ENCODE assay signal across 17 mouse cellular contexts in genomic region chr4:108380146-108380545, GRCm38 (mm10). TPM values are rescaled to one million over a fixed set of nuclear protein-coding genes. Genes with fewer than 3 reads are reported as not detected.
A peak's percentile ranks its signal among the peaks of the same experiment; 100 is the strongest.
DNase-seq lines count a peak whose midpoint lies in the region; ATAC-seq and TF ChIP-seq lines count a peak whose summit lies in the region.
"Had no signal": no experiment of that assay in that cellular context is flagged by ENCODE, and none has a peak within 500 bp of the region (broad histone marks: within the 10 kb centered on the region; RNA-seq: fewer than 3 reads in every experiment).

No protein-coding gene starts in this region.

- peaks cover 42% of the 10 kb centered on the region for H3K27me3 ChIP-seq in midbrain, embryonic 10.5 days (ENCODE audit: low read depth, poor library complexity, severe bottlenecking)
- peaks cover 37% of the 10 kb centered on the region for H3K27me3 ChIP-seq in midbrain, embryonic 13.5 days
- H3K27me3 ChIP-seq in MEL (ENCODE audit: control insufficient read depth in 1 of 2, insufficient read depth in 2 of 2, low read length in 2 of 2) (peaks cover 8 to 11% of the 10 kb centered on the region in 2 experiments), myocyte (ENCODE audit: control insufficient read depth, insufficient read depth, insufficient read length) (no peaks in the 10 kb centered on the region)

- H3K36me3 ChIP-seq in midbrain, embryonic 10.5 days, result no peaks in the 10 kb centered on the region
- H3K36me3 ChIP-seq in midbrain, embryonic 13.5 days, result no peaks in the 10 kb centered on the region
- peaks cover 0 to 8% of the 10 kb centered on the region in 2 experiments; a peak in 1 of 4 replicates for H3K36me3 ChIP-seq in MEL (ENCODE audit: control insufficient read depth in 1 of 2, insufficient read depth in 2 of 2, low read length in 2 of 2)
- no peaks in the 10 kb centered on the region for H3K36me3 ChIP-seq in myocyte (ENCODE audit: control insufficient read depth, insufficient read depth)
- H3K36me3 ChIP-seq: embryonic facial prominence, embryonic 12.5 days; limb, embryonic 15.5 days; neural tube, embryonic 15.5 days had no signal

- H3K9me3 ChIP-seq in midbrain, embryonic 10.5 days (replicated peaks), result no peaks in the 10 kb centered on the region
- H3K9me3 ChIP-seq in midbrain, embryonic 13.5 days, result 0 out of 2 replicates have a peak, but pooled peaks cover 3% of the 10 kb centered on the region
- no peaks in the 10 kb centered on the region for H3K9me3 ChIP-seq in MEL (replicated peaks; ENCODE audit: insufficient read depth, low read length)
- H3K9me3 ChIP-seq: embryonic facial prominence, embryonic 12.5 days; limb, embryonic 15.5 days; neural tube, embryonic 15.5 days had no signal

- no peak overlapping the region for H3K9ac ChIP-seq in midbrain, embryonic 13.5 days (replicated peaks)
- H3K9ac ChIP-seq in MEL (ENCODE audit: control insufficient read depth, low read depth, low read length, poor library complexity, severe bottlenecking), result no peak overlapping the region; the same call in 1 of the 2 replicates
- H3K9ac ChIP-seq: embryonic facial prominence, embryonic 12.5 days; limb, embryonic 15.5 days; neural tube, embryonic 15.5 days had no signal

- no peak for TF ChIP-seq CTCF in MEL (IDR thresholded peaks at IDR 0.05 in 2 of 3, conservative IDR thresholded peaks at IDR 0.05 in 1 of 3; ENCODE audit: control insufficient read depth in 1 of 3, insufficient read depth in 1 of 3, low read depth in 2 of 3, low read length in 3 of 3, poor library complexity in 1 of 3, severe bottlenecking in 1 of 3)

- H3K79me2 ChIP-seq in MEL (ENCODE audit: control insufficient read depth, insufficient read depth, low read length, poor library complexity) (no peaks in the 10 kb centered on the region), myocyte (ENCODE audit: control insufficient read depth, insufficient read depth) (no peaks in the 10 kb centered on the region)

- no peak overlapping the region for H3K4me2 ChIP-seq in midbrain, embryonic 13.5 days (replicated peaks)
- H3K4me2 ChIP-seq in myocyte (ENCODE audit: low read depth), result peak overlapping the region; percentile 28
- H3K4me2 ChIP-seq: embryonic facial prominence, embryonic 12.5 days; limb, embryonic 15.5 days; neural tube, embryonic 15.5 days had no signal

- peaks cover 30% of the 10 kb centered on the region for H3K4me1 ChIP-seq in midbrain, embryonic 10.5 days
- H3K4me1 ChIP-seq in midbrain, embryonic 13.5 days (replicated peaks), result peaks cover 28% of the 10 kb centered on the region
- H3K4me1 ChIP-seq in MEL (ENCODE audit: control insufficient read depth in 1 of 2, insufficient read depth in 2 of 2, low read length in 2 of 2), result peaks cover 0 to 10% of the 10 kb centered on the region in 2 experiments; a peak in 3 of 4 replicates

- H3ac ChIP-seq in myocyte (ENCODE audit: control insufficient read depth, insufficient read length), result no peak overlapping the region

- peak in 1 of 2 experiments; percentile 23; a peak in 1 of 4 replicates for TF ChIP-seq EP300 in MEL (IDR thresholded peaks at IDR 0.05; ENCODE audit: low read depth in 1 of 2, low read length in 2 of 2)

- no peak for DNase-seq in midbrain, embryonic 10.5 days (ENCODE audit: low spot score)
- peak; percentile 44 for DNase-seq in MEL (ENCODE audit: low read depth, low spot score)
- DNase-seq in embryo, embryonic 10.5 days (ENCODE audit: low spot score), result peak; percentile 60
- no peak for DNase-seq in spleen, postnatal 36 days (ENCODE audit: low spot score in 2 of 2)
- no peak for DNase-seq in spleen, postnatal 4 days (ENCODE audit: low spot score in 2 of 2)
- DNase-seq: cerebellum, adult 8-10 months; right cerebral cortex, adult 18-20 months; spleen, adult 18-20 months had no signal

- TF ChIP-seq POLR2A in MEL (IDR thresholded peaks at IDR 0.05; ENCODE audit: control insufficient read depth in 1 of 2, insufficient read depth in 1 of 2, low read depth in 1 of 2, low read length in 2 of 2, poor library complexity in 1 of 2) (no peak), myocyte (IDR thresholded peaks at IDR 0.05; ENCODE audit: insufficient read length, low read depth) (no peak)

- H3K27ac ChIP-seq in midbrain, embryonic 10.5 days (replicated peaks), result 0 out of 2 replicates have a peak overlapping the region, but pooled peaks have one; percentile 28
- no peak overlapping the region for H3K27ac ChIP-seq in midbrain, embryonic 13.5 days
- peak overlapping the region; percentile 23; the same call in 1 of the 2 replicates for H3K27ac ChIP-seq in MEL (ENCODE audit: control insufficient read depth, low read depth, low read length)
- H3K27ac ChIP-seq: embryonic facial prominence, embryonic 12.5 days; layer of hippocampus, adult 2 months; left cerebral cortex, adult 2 months; limb, embryonic 15.5 days; neural tube, embryonic 15.5 days had no signal

- H3K4me3 ChIP-seq in midbrain, embryonic 10.5 days, result no peak overlapping the region
- H3K4me3 ChIP-seq in midbrain, embryonic 13.5 days (replicated peaks), result no peak overlapping the region
- H3K4me3 ChIP-seq in MEL (ENCODE audit: control insufficient read depth in 1 of 2, insufficient read depth in 1 of 2, low read depth in 2 of 2, low read length in 2 of 2) (no peak overlapping the region), myocyte (no peak overlapping the region)
- H3K4me3 ChIP-seq: embryonic facial prominence, embryonic 12.5 days; layer of hippocampus, adult 2 months; left cerebral cortex, adult 2 months; limb, embryonic 15.5 days; neural tube, embryonic 15.5 days had no signal

- WGBS in midbrain, embryonic 10.5 days, result 20% methylated on average over 1 of the region's 1 CpGs
- WGBS in midbrain, embryonic 13.5 days, result 25% methylated on average over 1 of the region's 1 CpGs

- TF ChIP-seq RAD21 in MEL (IDR thresholded peaks at IDR 0.05; ENCODE audit: low read depth, low read length), result no peak

- no peak for ATAC-seq in midbrain, embryonic 13.5 days

TF ChIP-seq in MEL, 35 proteins besides CTCF, POLR2A, EP300 and RAD21:
- TF ChIP-seq CHD1 (IDR thresholded peaks at IDR 0.05; ENCODE audit: low read depth, low read length), result no peak
- TF ChIP-seq TAL1 (IDR thresholded peaks at IDR 0.05; ENCODE audit: low read length), result no peak
- peak; percentile 85; the same call in 1 of the 2 replicates for TF ChIP-seq ETS1 (IDR thresholded peaks at IDR 0.05; ENCODE audit: low read depth, low read length)
- TF ChIP-seq NRF1 (IDR thresholded peaks at IDR 0.05; ENCODE audit: insufficient read depth, low read depth, low read length, poor library complexity, severe bottlenecking), result no peak

TF ChIP-seq in myocyte, 11 proteins besides CTCF, POLR2A, EP300 and RAD21:
- TF ChIP-seq TCF3 (IDR thresholded peaks at IDR 0.05; ENCODE audit: insufficient read length, low read depth) (no peak), MAX (IDR thresholded peaks at IDR 0.05; ENCODE audit: low read depth) (no peak), MYOD1 (IDR thresholded peaks at IDR 0.05; ENCODE audit: control insufficient read depth in 1 of 3, insufficient read length in 2 of 3, low read depth in 2 of 3) (peak in 1 of 3 experiments; percentile 22), REST (IDR thresholded peaks at IDR 0.05; ENCODE audit: insufficient read depth, insufficient read length) (no peak), CEBPB (IDR thresholded peaks at IDR 0.05; ENCODE audit: insufficient read depth, poor library complexity, severe bottlenecking) (peak; percentile 97), TCF12 (IDR thresholded peaks at IDR 0.05; ENCODE audit: insufficient read depth, poor library complexity, severe bottlenecking) (no peak), POLR2AphosphoS2 (IDR thresholded peaks at IDR 0.05; ENCODE audit: insufficient read length, low read depth) (no peak), SRF (IDR thresholded peaks at IDR 0.05; ENCODE audit: control insufficient read depth, insufficient read length, low read depth) (no peak), MYOG (IDR thresholded peaks at IDR 0.05; ENCODE audit: control insufficient read depth in 1 of 3, insufficient read depth in 1 of 3, insufficient read length in 2 of 3, low read depth in 2 of 3) (no peak), USF1 (IDR thresholded peaks at IDR 0.05; ENCODE audit: low read depth) (no peak), E2F4 (IDR thresholded peaks at IDR 0.05; ENCODE audit: insufficient read depth) (no peak)

RNA-seq across cellular contexts. Expression of gene Shisal2a, which starts 3.0 kb away (rescaled TPM):
- polyA plus RNA-seq in midbrain, embryonic 10.5 days (2016; fragmentation: Nextera tagmentation; extraction: Ambion mirVana), result 2.2 and 2.6 TPM in 2 replicates
- 4.5 and 5.9 TPM in 2 replicates for polyA plus RNA-seq in midbrain, embryonic 13.5 days (2015; fragmentation: Nextera tagmentation; extraction: Ambion mirVana)
- total RNA-seq in MEL (2012; rRNA removed), result not detected in 2 replicates
- polyA plus RNA-seq in MEL (2012; ENCODE audit: insufficient read depth in 1 of 2, insufficient read length in 2 of 2, low read depth in 1 of 2, low replicate concordance in 2 of 2, missing spikeins in 1 of 2), result not detected
- 0.40 TPM for polyA plus RNA-seq in myocyte (2012; fragmentation: generic; extraction: Trizol)
- total RNA-seq: gastrocnemius, postnatal 4 days; layer of hippocampus, adult 2 months; left cerebral cortex, adult 2 months had no signal
- polyA plus RNA-seq: testis, adult 2 months had no signal

RNA-seq across cellular contexts. Expression of gene Gpx7, which starts 26.6 kb away (rescaled TPM):
- 52.1 and 52.8 TPM in 2 replicates for polyA plus RNA-seq in midbrain, embryonic 10.5 days (2016; fragmentation: Nextera tagmentation; extraction: Ambion mirVana)
- 24.7 and 26.2 TPM in 2 replicates for polyA plus RNA-seq in midbrain, embryonic 13.5 days (2015; fragmentation: Nextera tagmentation; extraction: Ambion mirVana)
- not detected in 2 replicates for total RNA-seq in MEL (2012; rRNA removed)
- not detected for polyA plus RNA-seq in MEL (2012; ENCODE audit: insufficient read depth in 1 of 2, insufficient read length in 2 of 2, low read depth in 1 of 2, low replicate concordance in 2 of 2, missing spikeins in 1 of 2)
- 0.34 TPM for polyA plus RNA-seq in myocyte (2012; fragmentation: generic; extraction: Trizol)

RNA-seq across cellular contexts. Expression of gene Coa7, which starts 52.2 kb away (rescaled TPM):
- 66.1 and 76.5 TPM in 2 replicates for polyA plus RNA-seq in midbrain, embryonic 10.5 days (2016; fragmentation: Nextera tagmentation; extraction: Ambion mirVana)
- 49.5 and 50.5 TPM in 2 replicates for polyA plus RNA-seq in midbrain, embryonic 13.5 days (2015; fragmentation: Nextera tagmentation; extraction: Ambion mirVana)
- 19.8 and 23.5 TPM in 2 replicates for total RNA-seq in MEL (2012; rRNA removed)
- polyA plus RNA-seq in MEL (2012; ENCODE audit: insufficient read depth in 1 of 2, insufficient read length in 2 of 2, low read depth in 1 of 2, low replicate concordance in 2 of 2, missing spikeins in 1 of 2) (10 to 100 TPM; 30.5 to 39.1 TPM), myocyte (2012; fragmentation: generic; extraction: Trizol) (31.9 TPM)

Comparison
In these comparisons a context has a peak if more than half of its experiments do, and no peak if none do; other contexts are left out.
1. DNase-seq: peak in MEL (single experiment) and embryo, embryonic 10.5 days (single experiment); none in midbrain, embryonic 10.5 days (single experiment), spleen, postnatal 36 days (0 of 2) and spleen, postnatal 4 days (0 of 2).
2. RNA of gene Gpx7, which starts 26.6 kb away (polyA plus RNA-seq): 52.1 to 52.8 TPM in midbrain, embryonic 10.5 days and 24.7 to 26.2 TPM in midbrain, embryonic 13.5 days; 0.34 TPM in myocyte (single experiment) and not detected in MEL; every median in the first group is over 10 times any median in the second.